Comparison of ENCODE assay signal across 9 mouse cellular contexts in the genomic region with DNA sequence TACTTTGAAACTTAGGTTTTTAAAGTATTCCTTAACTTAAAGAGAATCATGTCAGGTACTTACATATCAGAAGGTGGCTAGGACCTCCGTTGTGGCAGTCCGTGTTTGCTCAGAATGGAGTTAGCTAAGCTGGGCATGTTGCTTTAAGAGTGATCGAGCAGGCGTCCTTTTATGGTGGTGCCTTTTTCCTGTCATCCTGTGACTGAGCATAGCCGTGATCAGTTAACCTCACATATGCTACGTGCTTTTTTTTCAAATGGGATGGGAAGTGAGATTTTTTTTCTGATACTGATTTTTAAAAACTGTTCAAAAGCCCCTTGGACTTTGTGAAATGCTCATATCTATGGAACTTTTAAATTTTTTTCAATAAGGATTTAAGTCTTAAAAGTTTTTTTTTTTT. TPM values are rescaled to one million over a fixed set of nuclear protein-coding genes. Genes with fewer than 3 reads are reported as not detected.
A peak's percentile ranks its signal among the peaks of the same experiment; 100 is the strongest.
DNase-seq lines count a peak whose midpoint lies in the region; ATAC-seq and TF ChIP-seq lines count a peak whose summit lies in the region.
"Had no signal": no experiment of that assay in that cellular context is flagged by ENCODE, and none has a peak within 500 bp of the region (broad histone marks: within the 10 kb centered on the region; RNA-seq: fewer than 3 reads in every experiment).

Gene Gpr183, minus strand, starts transcription at position 206 of the 400 bp plus-strand sequence.

- peak within 1 kb of the TSS; percentile 41 for H3K4me2 ChIP-seq in heart, embryonic 16.5 days (ENCODE audit: low read depth, low read length)
- no peak within 1 kb of the TSS for H3K4me2 ChIP-seq in midbrain, embryonic 13.5 days (replicated peaks)

- no peak for TF ChIP-seq POLR2A in liver, adult 2 months (IDR thresholded peaks at IDR 0.05; ENCODE audit: extremely low read depth, insufficient read depth, low read length)

- H3K9ac ChIP-seq in liver, adult 2 months (ENCODE audit: low read depth, low read length), result peak within 1 kb of the TSS; percentile 36; the same call in 1 of the 2 replicates
- H3K9ac ChIP-seq in heart, embryonic 16.5 days (ENCODE audit: low read length), result peak within 1 kb of the TSS; percentile 49
- H3K9ac ChIP-seq in midbrain, embryonic 13.5 days (replicated peaks), result no peak within 1 kb of the TSS

- TF ChIP-seq CTCF in liver, adult 2 months (IDR thresholded peaks at IDR 0.05; ENCODE audit: low read depth, low read length), result no peak

- WGBS in liver, adult 2 months, result 78% methylated on average over 6 of the region's 6 CpGs
- WGBS in heart, embryonic 16.5 days, result 16% methylated on average over 6 of the region's 6 CpGs
- 68% methylated on average over 6 of the region's 6 CpGs for WGBS in midbrain, embryonic 13.5 days

- peaks cover 2% of the 10 kb centered on the region; the same call in 1 of the 2 replicates for H3K79me2 ChIP-seq in liver, adult 2 months (ENCODE audit: control insufficient read depth, insufficient read depth, low read length)

- no peak within 1 kb of the TSS for H3K4me3 ChIP-seq in liver, adult 2 months (ENCODE audit: insufficient read depth, low read depth, low read length)
- H3K4me3 ChIP-seq in heart, embryonic 16.5 days (ENCODE audit: low read length), result peak within 1 kb of the TSS; percentile 30
- no peak within 1 kb of the TSS for H3K4me3 ChIP-seq in midbrain, embryonic 13.5 days (replicated peaks)

- H3K9me3 ChIP-seq in heart, embryonic 16.5 days (replicated peaks; ENCODE audit: control insufficient read depth, low read length), result no peaks in the 10 kb centered on the region
- H3K9me3 ChIP-seq in midbrain, embryonic 13.5 days, result no peaks in the 10 kb centered on the region

- no peak for DNase-seq in liver, adult 2 months (ENCODE audit: extremely low read depth, low read depth, low spot score)
- no peak for DNase-seq in liver
- DNase-seq in kidney, postnatal 4 days, result no peak
- no peak for DNase-seq in kidney, postnatal 36 days
- DNase-seq: cerebellum, postnatal 36 days had no signal

- ATAC-seq in activated CD4-positive, CD25-positive, alpha-beta regulatory T cell, adult 4 months, result peak; percentile 71
- 0 out of 2 replicates have a peak, but pooled peaks have one; percentile 26 for ATAC-seq in heart, embryonic 16.5 days (replicated peaks; ENCODE audit: extremely low read depth, insufficient read depth, low FRiP score)
- ATAC-seq in monocyte, adult 5-6 weeks (replicated peaks; ENCODE audit: insufficient number of reproducible peaks, low FRiP score, low TSS enrichment, poor library complexity, severe bottlenecking), result no peak
- no peak for ATAC-seq in midbrain, embryonic 13.5 days

- H3K27ac ChIP-seq in liver, adult 2 months (replicated peaks; ENCODE audit: insufficient read depth, low read depth, low read length), result no peak within 1 kb of the TSS
- H3K27ac ChIP-seq in heart, embryonic 16.5 days (ENCODE audit: low read length), result peak within 1 kb of the TSS; percentile 75
- no peak within 1 kb of the TSS for H3K27ac ChIP-seq in midbrain, embryonic 13.5 days

- H3K36me3 ChIP-seq in liver, adult 2 months (ENCODE audit: control insufficient read depth, insufficient read depth, low read length), result no peaks in the 10 kb centered on the region
- no peaks in the 10 kb centered on the region for H3K36me3 ChIP-seq in heart, embryonic 16.5 days (ENCODE audit: control insufficient read depth, insufficient read depth)
- H3K36me3 ChIP-seq in midbrain, embryonic 13.5 days, result no peaks in the 10 kb centered on the region

- no peaks in the 10 kb centered on the region for H3K27me3 ChIP-seq in liver, adult 2 months (ENCODE audit: control insufficient read depth, insufficient read depth, low read length)
- H3K27me3 ChIP-seq in heart, embryonic 16.5 days (ENCODE audit: control insufficient read depth, insufficient read depth, low read length), result no peaks in the 10 kb centered on the region
- no peaks in the 10 kb centered on the region for H3K27me3 ChIP-seq in midbrain, embryonic 13.5 days

- H3K4me1 ChIP-seq in liver, adult 2 months (ENCODE audit: control insufficient read depth, insufficient read depth, low read length), result peaks cover 2% of the 10 kb centered on the region
- peaks cover 35% of the 10 kb centered on the region for H3K4me1 ChIP-seq in heart, embryonic 16.5 days (ENCODE audit: control insufficient read depth, insufficient read depth, low read length)
- H3K4me1 ChIP-seq in midbrain, embryonic 13.5 days (replicated peaks), result 0 out of 2 replicates have a peak, but pooled peaks cover 2% of the 10 kb centered on the region

RNA-seq across cellular contexts. Expression of gene Gpr183, which starts in this region (rescaled TPM):
- total RNA-seq in liver, adult 2 months (2014; rRNA removed), result 0.37 and 0.67 TPM in 2 replicates
- 0.17 and 0.26 TPM in 2 replicates for polyA plus RNA-seq in liver, adult 2 months (2012; rRNA removed)
- polyA plus RNA-seq in activated CD4-positive, CD25-positive, alpha-beta regulatory T cell, adult 4 months (2017; shearing (Covaris generic)), result 100 to 1,000 TPM; 104 to 118 TPM
- 2.4 and 3.6 TPM in 2 replicates for polyA plus RNA-seq in heart, embryonic 16.5 days (2015; fragmentation: Nextera tagmentation; extraction: Ambion mirVana)
- 14.6 to 34.3 TPM (median 25.6 TPM) in 3 replicates for total RNA-seq in monocyte, adult 5-6 weeks (2017)
- polyA plus RNA-seq in midbrain, embryonic 13.5 days (2015; fragmentation: Nextera tagmentation; extraction: Ambion mirVana), result 0.72 and 1.2 TPM in 2 replicates

Comparison
In these comparisons a context has a peak if more than half of its experiments do, and no peak if none do; other contexts are left out.
1. RNA of gene Gpr183 (polyA plus RNA-seq): 104 to 118 TPM in activated CD4-positive, CD25-positive, alpha-beta regulatory T cell, adult 4 months; 2.4 to 3.6 TPM in heart, embryonic 16.5 days, 0.72 to 1.2 TPM in midbrain, embryonic 13.5 days and 0.17 to 0.26 TPM in liver, adult 2 months; every median in the first group is over 10 times any median in the second.
2. ATAC-seq: peak in activated CD4-positive, CD25-positive, alpha-beta regulatory T cell, adult 4 months (single experiment) and heart, embryonic 16.5 days (single experiment); none in monocyte, adult 5-6 weeks (single experiment) and midbrain, embryonic 13.5 days (single experiment).